Mouse (Mus musculus): ENCODE results near the gene Fam168a.
"Not testable (repeated sequence)": the region's sequence is repeated elsewhere in the genome, so short reads cannot be mapped to it uniquely, and the experiment has no call there.

Gene Fam168a

DNA sequence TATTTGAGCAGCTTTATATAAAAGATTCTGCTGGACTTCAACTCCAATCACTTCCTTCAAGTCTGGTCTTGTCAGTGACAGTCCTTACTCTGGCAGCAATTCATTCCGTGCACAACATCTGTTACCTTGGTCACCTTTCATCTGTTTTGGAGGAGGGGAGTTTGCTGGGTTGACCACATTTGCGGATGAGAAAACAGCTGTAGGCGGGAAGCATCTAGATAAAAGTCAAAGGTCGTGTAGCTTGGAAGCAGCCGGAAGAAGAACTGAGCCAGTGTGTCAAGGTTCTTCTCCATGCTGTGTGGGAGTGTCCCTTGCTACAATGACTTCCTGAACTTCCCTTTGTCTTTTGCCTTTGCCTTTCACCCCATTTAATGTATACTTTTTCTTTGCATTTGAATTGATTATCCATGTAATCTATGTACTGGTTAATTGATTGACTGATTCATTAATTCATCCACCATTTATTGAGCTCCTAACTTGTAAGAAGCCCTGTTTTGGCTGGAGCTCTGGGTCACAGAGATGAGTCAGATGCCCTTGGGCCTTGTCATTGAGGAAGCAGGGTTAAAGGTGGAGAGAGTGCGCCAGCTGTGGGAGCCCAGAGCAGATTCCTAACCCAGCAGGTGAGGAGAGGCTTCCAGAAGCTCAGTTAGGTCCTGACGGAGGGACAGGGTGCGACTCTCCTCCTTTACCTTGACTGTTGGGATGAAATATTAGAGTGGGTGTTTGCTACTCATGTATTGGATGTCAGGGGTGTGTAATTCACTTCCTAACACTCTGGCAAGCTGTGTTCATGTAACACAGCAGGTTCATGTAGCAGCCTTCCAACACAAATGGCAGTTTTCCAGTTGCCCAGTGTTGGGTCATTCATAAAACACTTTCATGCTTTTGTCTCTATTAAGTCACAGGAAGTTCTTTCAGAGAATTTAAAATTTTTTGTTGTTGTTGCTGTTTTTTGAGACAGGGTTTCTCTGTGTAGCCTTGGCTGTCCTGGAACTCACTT, 6.4 kb upstream of the Fam168a start:
- DNase-seq (ENCODE audit: low read depth in 1 of 2, low spot score in 2 of 2) = no peak

DNA sequence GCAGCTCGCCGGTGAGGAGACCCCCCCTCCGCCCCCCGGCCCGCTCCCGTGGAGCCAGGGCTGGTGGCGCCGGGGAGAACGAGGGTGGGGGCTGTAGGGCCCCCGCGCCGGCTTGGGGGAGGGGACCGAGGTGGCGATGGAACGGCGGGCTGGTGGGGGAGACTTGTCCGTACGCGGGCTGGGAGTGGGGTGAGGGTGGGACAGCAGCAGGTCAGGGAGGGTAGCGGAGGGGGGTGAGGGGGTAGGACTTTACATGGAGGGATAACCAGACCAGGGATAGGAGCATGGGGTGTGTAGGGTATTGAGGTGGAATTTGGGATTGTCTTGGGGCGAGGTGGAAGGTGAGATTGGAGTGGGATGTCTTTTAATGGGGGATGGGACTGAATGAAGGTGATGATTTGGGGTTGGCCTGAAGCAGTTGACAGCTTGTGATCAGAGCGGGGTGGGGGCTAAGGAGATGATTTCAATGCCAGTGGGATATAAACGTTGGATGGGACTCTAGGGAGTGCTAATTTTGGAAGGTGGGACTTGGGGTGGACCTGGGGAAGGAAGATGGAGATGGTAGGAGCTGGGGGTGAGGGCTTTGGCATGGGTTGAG, 547 bp downstream of the Fam168a start:
- DNase-seq (ENCODE audit: low read depth in 1 of 2, low spot score in 2 of 2) = no peak

DNA sequence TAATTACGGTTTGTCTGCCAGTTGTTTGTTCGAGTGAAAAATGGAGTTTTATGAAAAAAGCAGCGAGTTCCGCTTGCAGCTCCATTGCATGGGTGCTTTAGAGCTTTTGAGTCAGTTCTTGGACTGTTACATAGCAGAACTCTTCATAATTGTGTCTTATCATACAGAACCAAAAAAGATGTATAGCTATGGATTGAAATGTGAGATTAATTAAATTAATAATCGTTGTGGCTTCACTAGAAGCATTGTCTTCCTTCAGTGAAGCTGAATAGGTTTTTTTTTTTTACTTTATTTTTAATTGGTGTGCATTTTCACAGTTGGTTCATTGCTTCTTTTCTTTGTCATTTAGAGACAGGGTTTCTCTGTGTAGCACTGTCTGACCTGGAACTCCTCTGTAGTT, 12.3 kb downstream of the Fam168a start:
- no peak for DNase-seq (ENCODE audit: low read depth in 1 of 2, low spot score in 2 of 2)

GRCm38 (mm10) chr7:100722268-100722667, 15.8 kb downstream of the Fam168a start:
- no peak for DNase-seq (ENCODE audit: low read depth in 1 of 2, low spot score in 2 of 2)

GRCm38 (mm10) chr7:100723453-100724294, 17.2 kb downstream of the Fam168a start:
- no peak for DNase-seq (ENCODE audit: low read depth in 1 of 2, low spot score in 2 of 2)

- no peak for DNase-seq (ENCODE audit: low read depth in 1 of 2, low spot score in 2 of 2)
These were observed 21.2 kb downstream of the Fam168a start for GRCm38 (mm10) chr7:100727538-100728085.

GRCm38 (mm10) chr7:100729778-100730177, 23.3 kb downstream of the Fam168a start:
- DNase-seq (ENCODE audit: low read depth in 1 of 2, low spot score in 2 of 2) = no peak

DNA sequence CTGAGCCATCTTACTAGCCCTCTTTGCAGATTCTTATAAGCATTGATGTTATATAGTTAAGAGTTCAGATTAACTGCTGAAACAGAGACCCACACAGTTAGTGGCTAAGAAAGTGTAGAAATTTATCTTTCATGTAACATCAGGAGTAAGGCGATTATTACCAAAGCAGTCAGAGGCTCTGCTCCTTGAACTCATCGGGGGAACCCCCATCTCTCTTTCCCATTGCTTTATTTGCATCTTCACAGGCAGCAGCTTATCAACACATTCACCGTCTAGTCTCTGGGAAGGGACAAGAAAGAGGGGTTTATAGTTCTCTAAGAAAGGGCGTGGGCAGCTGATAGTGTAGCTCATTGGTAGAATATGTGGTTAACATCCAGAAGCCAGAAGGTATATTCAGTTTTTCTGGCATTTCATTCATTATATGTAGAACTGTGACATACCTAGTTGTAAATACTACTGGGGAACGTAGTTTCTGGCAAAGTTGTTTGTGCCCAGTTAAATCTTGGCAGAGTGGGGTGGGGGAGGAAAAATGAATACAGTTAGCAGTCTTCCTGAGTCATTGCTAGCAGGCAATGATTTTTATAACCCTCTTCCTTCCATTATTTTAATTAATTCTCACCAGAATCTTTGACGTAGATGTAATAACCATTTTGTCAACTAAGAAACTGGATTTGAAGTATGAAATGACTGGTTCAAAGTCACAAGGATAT, 26.1 kb downstream of the Fam168a start:
- DNase-seq (ENCODE audit: low read depth in 1 of 2, low spot score in 2 of 2) = no peak

GRCm38 (mm10) chr7:100733051-100733813, 26.8 kb downstream of the Fam168a start:
- DNase-seq (ENCODE audit: low read depth in 1 of 2, low spot score in 2 of 2) = no peak

- DNase-seq (ENCODE audit: low read depth in 1 of 2, low spot score in 2 of 2) = no peak
These were observed 27.8 kb downstream of the Fam168a start for GRCm38 (mm10) chr7:100734201-100734600.

- not testable (repeated sequence) for DNase-seq (ENCODE audit: low read depth in 1 of 2, low spot score in 2 of 2)
These were observed 28.5 kb downstream of the Fam168a start for GRCm38 (mm10) chr7:100734905-100735304.

GRCm38 (mm10) chr7:100736131-100736530, 29.7 kb downstream of the Fam168a start:
- no peak for DNase-seq (ENCODE audit: low read depth in 1 of 2, low spot score in 2 of 2)

- DNase-seq (ENCODE audit: low read depth in 1 of 2, low spot score in 2 of 2) = no peak
These were observed 37.9 kb downstream of the Fam168a start for GRCm38 (mm10) chr7:100744372-100744771.

DNA sequence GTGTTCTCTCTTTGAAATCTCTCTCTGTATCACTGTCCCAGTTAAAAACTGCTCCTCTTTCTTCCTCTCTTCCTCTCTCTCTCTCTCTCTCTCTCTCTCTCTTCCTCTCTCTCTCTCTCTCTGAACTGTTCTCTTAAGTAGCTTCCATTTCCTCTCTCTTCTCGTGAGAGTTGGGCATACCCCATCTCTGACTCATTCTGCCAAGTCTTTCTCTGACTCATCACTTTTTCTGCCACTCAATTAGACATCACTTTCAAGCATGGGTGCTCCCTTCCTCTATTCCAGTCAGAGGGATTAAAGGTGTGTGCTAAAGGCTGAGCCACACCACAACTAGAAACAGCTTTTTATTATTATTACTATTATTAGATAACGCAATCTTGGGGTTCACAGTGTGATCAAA, 43.7 kb downstream of the Fam168a start:
- DNase-seq (ENCODE audit: low read depth in 1 of 2, low spot score in 2 of 2) = no peak

DNA sequence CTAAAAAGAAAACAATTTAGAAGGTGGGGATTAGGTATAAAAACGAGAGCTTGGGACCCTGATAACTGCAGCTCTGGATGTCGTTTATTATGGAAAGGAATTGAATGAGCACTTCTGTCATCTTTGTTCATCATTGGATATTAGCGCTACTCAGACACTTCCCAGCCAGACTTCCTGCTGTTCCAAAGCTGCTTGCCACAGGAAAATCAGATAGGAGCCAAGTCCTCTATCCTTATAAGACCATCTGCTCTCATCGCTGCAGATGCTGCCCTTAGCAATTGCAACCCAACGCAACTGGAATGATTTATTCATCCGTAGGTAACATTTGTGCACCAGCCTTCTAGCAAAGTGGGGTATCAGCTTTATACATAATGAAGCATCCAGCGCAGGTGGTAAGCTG, 52.3 kb downstream of the Fam168a start:
- DNase-seq (ENCODE audit: low read depth in 1 of 2, low spot score in 2 of 2) = no peak

DNA sequence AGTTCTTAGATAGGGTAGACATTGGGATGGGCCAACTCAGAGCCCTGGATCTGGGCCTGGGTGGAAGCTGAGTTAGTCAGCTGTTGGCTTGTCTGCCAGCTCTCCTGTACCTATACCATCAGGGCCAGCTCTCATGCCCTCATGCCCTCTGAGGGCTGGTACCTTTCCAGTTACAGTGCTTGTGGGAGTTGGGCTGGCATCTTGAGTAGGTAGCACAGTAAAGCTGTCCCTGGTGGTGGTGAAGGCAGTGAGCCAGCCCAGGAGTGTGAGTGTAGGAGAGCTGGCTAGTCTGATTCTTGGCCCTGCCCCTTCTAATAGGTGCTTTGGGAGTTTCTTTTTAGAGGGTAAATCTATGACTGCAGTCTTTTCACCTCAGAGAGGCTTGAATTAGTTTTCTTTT, 56.3 kb downstream of the Fam168a start:
- DNase-seq (ENCODE audit: low read depth in 1 of 2, low spot score in 2 of 2) = no peak

DNA sequence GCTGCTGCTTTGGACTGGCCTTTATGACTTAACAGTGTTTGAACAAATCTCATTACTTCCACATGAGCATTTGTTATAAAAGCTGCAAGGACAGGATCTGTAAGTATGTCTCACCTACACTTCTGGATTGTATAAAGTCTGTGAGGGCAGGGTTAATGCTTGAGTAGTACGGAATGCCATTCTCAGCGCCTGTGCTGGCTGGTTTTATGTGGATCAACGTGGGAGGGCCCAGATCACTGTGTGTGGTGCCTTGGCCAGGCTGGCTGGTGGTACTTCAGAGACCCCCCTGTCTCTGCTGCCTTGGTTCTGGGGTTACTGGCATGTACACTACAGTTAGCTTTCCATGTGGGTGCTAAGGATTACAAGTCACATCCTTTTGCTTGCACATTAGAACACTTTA, 61.1 kb downstream of the Fam168a start:
- no peak for DNase-seq (ENCODE audit: low read depth in 1 of 2, low spot score in 2 of 2)

DNA sequence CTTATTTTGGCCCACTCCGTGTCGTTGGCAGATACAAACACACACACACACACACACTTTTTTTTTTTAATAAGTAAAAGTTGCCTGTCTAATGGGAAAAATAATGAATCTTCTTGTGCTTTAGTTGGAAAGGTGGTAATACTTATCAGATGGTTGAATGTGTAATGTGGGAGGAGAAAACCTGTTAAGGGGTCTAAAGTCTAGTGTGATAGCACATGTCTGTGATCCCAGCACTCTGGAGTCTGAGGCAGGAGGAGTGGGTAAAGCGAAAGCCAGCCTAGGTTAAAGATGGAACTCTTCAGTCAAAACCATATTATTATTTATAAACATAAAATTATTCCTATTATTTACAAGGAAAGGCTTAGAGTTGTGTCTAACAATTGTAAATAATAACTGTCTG, 61.6 kb downstream of the Fam168a start:
- DNase-seq (ENCODE audit: low read depth in 1 of 2, low spot score in 2 of 2) = no peak

GRCm38 (mm10) chr7:100769534-100770083, 63.2 kb downstream of the Fam168a start:
- DNase-seq (ENCODE audit: low read depth in 1 of 2, low spot score in 2 of 2) = no peak
